Mouse (Mus musculus): Measurements from ENCODE around the gene Syne1.

GRCm38 (mm10) chr10:5497859-5498258 lies 53.4 kb downstream of the Syne1 start:
- no peak for TF ChIP-seq POLR2A (IDR thresholded peaks at IDR 0.05; ENCODE audit: extremely low read depth, insufficient read depth, low read length)
- TF ChIP-seq CTCF (IDR thresholded peaks at IDR 0.05; ENCODE audit: low read depth, low read length) = no peak

All from liver, adult 2 months (tissue).